Mouse (Mus musculus): Measurements from ENCODE around the gene Svep1. TPM values are rescaled to one million over a fixed set of nuclear protein-coding genes. Genes with fewer than 3 reads are reported as not detected.
A peak's percentile ranks its signal among the peaks of the same experiment; 100 is the strongest.

Svep1 gene
- polyA plus RNA-seq, 1 experiment from 2014 or later: 0.51 TPM

DNA sequence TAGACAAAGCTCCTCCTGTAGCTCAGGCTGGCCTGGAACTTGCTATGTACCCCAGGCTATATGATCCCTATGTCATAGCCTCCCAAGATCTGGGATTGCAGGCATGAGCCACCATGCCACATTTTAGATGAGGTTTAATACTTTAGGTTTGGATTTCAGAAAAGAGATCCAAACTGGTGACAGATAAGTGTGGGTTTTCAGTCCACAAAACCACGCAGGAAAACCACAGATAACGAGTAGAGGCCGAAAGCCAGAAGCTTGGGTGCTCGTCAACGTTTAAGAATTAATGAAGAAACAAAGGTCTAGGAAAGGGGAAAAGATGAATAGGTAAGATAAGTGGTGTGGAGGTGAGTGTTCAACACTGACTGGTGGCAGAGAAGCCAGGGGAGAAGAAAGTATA lies 79.6 kb downstream of the Svep1 start:
- Histone ChIP-seq H3K9me3 (ENCODE audit: control insufficient read depth, low read length) (no peaks in the 10 kb centered on the region), H3K27ac (ENCODE audit: low read depth, low read length) (no peak overlapping the region), H3K27me3 (ENCODE audit: control insufficient read depth, insufficient read depth, low read length) (no peaks in the 10 kb centered on the region), H3K9ac (replicated peaks; ENCODE audit: low read depth, low read length) (no peak overlapping the region), H3K4me1 (ENCODE audit: control insufficient read depth, insufficient read depth, low read length) (no peaks in the 10 kb centered on the region), H3K36me3 (ENCODE audit: control insufficient read depth, insufficient read depth, low read length) (no peaks in the 10 kb centered on the region), H3K4me2 (ENCODE audit: low read depth, low read length) (no peak overlapping the region), H3K4me3 (ENCODE audit: low read depth, low read length) (no peak overlapping the region)
- ATAC-seq (ENCODE audit: low read depth): no peak
- 97% methylated on average over 5 of the region's 5 CpGs for WGBS

DNA sequence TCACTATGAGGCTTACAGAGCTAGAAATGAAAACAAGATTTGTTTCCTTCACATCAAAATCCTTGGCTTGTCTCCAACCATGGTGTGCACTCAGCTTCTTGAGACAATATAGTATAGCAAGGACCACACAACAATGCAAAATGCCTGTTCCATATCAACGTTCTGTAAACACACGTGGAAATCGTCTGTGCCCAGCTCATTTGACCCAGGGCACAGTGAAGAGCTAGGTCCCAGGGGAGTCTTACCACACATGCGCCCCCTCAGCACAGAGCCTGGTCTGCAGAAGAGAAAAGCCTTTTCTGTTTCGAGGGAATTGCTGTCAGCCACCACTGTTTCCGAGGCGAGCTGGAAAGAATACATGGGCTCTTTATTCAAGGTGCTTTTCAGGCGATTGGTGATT lies 91.2 kb downstream of the Svep1 start:
- Histone ChIP-seq H3K27me3 (ENCODE audit: control insufficient read depth, insufficient read depth, low read length) (no peaks in the 10 kb centered on the region), H3K4me1 (ENCODE audit: control insufficient read depth, insufficient read depth, low read length) (no peaks in the 10 kb centered on the region), H3K9ac (replicated peaks; ENCODE audit: low read depth, low read length) (no peak overlapping the region), H3K4me3 (ENCODE audit: low read depth, low read length) (no peak overlapping the region), H3K27ac (ENCODE audit: low read depth, low read length) (no peak overlapping the region), H3K36me3 (ENCODE audit: control insufficient read depth, insufficient read depth, low read length) (no peaks in the 10 kb centered on the region), H3K4me2 (ENCODE audit: low read depth, low read length) (peak overlapping the region; percentile 26; the same call in 1 of the 2 replicates), H3K9me3 (ENCODE audit: control insufficient read depth, low read length) (no peaks in the 10 kb centered on the region)
- 31% methylated on average over 8 of the region's 8 CpGs for whole genome bisulfite sequencing
- ATAC-seq (ENCODE audit: low read depth): peak; percentile 49; the same call in 1 of the 2 replicates

DNA sequence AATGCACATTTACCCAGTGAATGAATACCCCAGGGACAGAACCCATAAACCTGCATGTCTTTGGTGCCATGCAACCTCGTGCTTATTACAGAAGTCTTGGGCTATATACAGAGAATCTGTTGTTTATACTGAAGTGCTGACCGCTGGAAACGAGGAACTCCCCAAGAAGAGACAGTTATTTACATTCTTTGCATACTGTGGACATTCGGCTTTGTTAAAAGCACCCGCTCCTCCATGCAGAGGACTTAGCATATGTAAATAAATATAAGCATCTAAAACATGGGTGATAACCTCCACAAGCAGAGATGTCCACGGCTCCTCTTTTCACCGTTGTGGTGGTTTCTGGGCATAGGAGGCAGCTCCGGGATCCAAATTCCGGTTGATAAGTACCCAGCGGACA lies 95.7 kb downstream of the Svep1 start:
- H3K9ac ChIP-seq (replicated peaks; ENCODE audit: low read depth, low read length): no peak overlapping the region
- no peaks in the 10 kb centered on the region for H3K9me3 ChIP-seq (ENCODE audit: control insufficient read depth, low read length)
- no peaks in the 10 kb centered on the region for H3K27me3 ChIP-seq (ENCODE audit: control insufficient read depth, insufficient read depth, low read length)
- WGBS: 88% methylated on average over 10 of the region's 10 CpGs
- H3K36me3 ChIP-seq (ENCODE audit: control insufficient read depth, insufficient read depth, low read length): no peaks in the 10 kb centered on the region
- no peak overlapping the region for H3K4me2 ChIP-seq (ENCODE audit: low read depth, low read length)
- H3K4me1 ChIP-seq (ENCODE audit: control insufficient read depth, insufficient read depth, low read length): no peaks in the 10 kb centered on the region
- H3K4me3 ChIP-seq (ENCODE audit: low read depth, low read length): no peak overlapping the region
- no peak overlapping the region for H3K27ac ChIP-seq (ENCODE audit: low read depth, low read length)
- ATAC-seq (ENCODE audit: low read depth): no peak

DNA sequence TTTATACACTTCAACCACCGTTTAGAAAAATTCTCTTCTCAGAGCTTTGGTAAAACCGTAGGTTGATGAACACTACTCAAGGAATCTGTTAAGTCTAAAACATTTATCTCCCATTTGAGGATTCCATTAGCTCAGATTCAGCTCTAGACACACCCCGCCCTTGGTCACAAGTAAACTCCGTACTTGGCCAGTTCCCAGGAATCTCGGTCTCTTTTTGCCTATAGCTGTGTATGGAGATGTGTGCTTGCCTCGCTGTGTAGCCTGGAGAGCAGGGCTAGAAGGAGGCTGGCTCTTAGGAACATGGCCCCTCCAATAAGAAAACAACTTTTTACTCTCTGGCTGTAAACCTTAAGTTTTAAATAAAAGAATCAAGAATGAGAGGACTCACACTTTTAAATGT lies 96.9 kb downstream of the Svep1 start:
- no peak overlapping the region for H3K4me2 ChIP-seq (ENCODE audit: low read depth, low read length)
- ATAC-seq (ENCODE audit: low read depth): no peak
- H3K27me3 ChIP-seq (ENCODE audit: control insufficient read depth, insufficient read depth, low read length): no peaks in the 10 kb centered on the region
- 89% methylated on average over 6 of the region's 6 CpGs for WGBS
- no peak overlapping the region for H3K27ac ChIP-seq (ENCODE audit: low read depth, low read length)
- no peak overlapping the region for H3K4me3 ChIP-seq (ENCODE audit: low read depth, low read length)
- H3K9ac ChIP-seq (replicated peaks; ENCODE audit: low read depth, low read length): no peak overlapping the region
- H3K9me3 ChIP-seq (ENCODE audit: control insufficient read depth, low read length): no peaks in the 10 kb centered on the region
- H3K4me1 ChIP-seq (ENCODE audit: control insufficient read depth, insufficient read depth, low read length): no peaks in the 10 kb centered on the region
- no peaks in the 10 kb centered on the region for H3K36me3 ChIP-seq (ENCODE audit: control insufficient read depth, insufficient read depth, low read length)

DNA sequence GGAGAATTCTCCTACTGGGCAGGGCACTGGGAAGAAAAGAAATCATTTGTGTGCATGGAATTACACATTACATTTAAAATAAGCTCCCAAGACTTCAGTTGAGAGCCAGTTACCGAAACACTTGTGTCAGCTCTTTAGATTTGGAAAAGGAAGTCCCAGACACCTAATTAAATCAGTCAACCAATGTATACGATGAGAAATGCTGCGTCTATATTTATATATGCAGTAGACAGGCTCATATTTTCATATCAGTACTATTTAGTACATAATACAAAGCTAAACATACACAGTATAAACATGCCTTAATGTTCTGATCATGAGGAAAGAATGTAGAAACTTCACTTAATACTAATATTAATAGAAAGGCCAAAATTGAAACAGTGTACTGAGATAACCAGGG lies 98.3 kb downstream of the Svep1 start:
- H3K4me1 ChIP-seq (ENCODE audit: control insufficient read depth, insufficient read depth, low read length): no peaks in the 10 kb centered on the region
- 85% methylated on average over 3 of the region's 3 CpGs for WGBS
- H3K9ac ChIP-seq (replicated peaks; ENCODE audit: low read depth, low read length): no peak overlapping the region
- H3K9me3 ChIP-seq (ENCODE audit: control insufficient read depth, low read length): no peaks in the 10 kb centered on the region
- ATAC-seq (ENCODE audit: low read depth): no peak
- H3K27me3 ChIP-seq (ENCODE audit: control insufficient read depth, insufficient read depth, low read length): no peaks in the 10 kb centered on the region
- no peaks in the 10 kb centered on the region for H3K36me3 ChIP-seq (ENCODE audit: control insufficient read depth, insufficient read depth, low read length)
- H3K4me2 ChIP-seq (ENCODE audit: low read depth, low read length): no peak overlapping the region
- no peak overlapping the region for H3K27ac ChIP-seq (ENCODE audit: low read depth, low read length)
- no peak overlapping the region for H3K4me3 ChIP-seq (ENCODE audit: low read depth, low read length)

DNA sequence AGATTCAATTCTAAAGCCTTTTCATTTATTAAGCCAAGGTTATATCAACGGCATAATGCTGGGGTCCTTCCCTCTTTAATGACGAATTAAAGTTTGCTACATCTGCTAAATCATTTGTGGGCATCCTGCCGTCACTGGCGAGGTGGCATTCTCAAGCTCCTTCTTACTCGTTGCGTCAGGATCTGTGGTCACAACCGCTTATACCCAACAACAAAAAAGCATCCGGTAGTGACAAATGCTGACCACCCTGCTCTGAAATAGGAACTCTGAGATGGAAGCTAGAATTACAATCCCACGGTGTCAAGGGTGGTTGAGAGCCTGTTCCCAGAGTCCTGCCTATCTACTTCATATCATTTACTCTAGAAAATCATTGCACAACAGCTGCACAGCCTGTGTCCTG lies 108.9 kb downstream of the Svep1 start:
- Histone ChIP-seq H3K27me3 (ENCODE audit: control insufficient read depth, insufficient read depth, low read length) (no peaks in the 10 kb centered on the region), H3K36me3 (ENCODE audit: control insufficient read depth, insufficient read depth, low read length) (no peaks in the 10 kb centered on the region), H3K4me3 (ENCODE audit: low read depth, low read length) (no peak overlapping the region), H3K4me2 (ENCODE audit: low read depth, low read length) (no peak overlapping the region), H3K4me1 (ENCODE audit: control insufficient read depth, insufficient read depth, low read length) (no peaks in the 10 kb centered on the region), H3K9me3 (ENCODE audit: control insufficient read depth, low read length) (no peaks in the 10 kb centered on the region), H3K9ac (replicated peaks; ENCODE audit: low read depth, low read length) (no peak overlapping the region), H3K27ac (ENCODE audit: low read depth, low read length) (no peak overlapping the region)
- 87% methylated on average over 9 of the region's 9 CpGs for WGBS
- ATAC-seq (ENCODE audit: low read depth): no peak

DNA sequence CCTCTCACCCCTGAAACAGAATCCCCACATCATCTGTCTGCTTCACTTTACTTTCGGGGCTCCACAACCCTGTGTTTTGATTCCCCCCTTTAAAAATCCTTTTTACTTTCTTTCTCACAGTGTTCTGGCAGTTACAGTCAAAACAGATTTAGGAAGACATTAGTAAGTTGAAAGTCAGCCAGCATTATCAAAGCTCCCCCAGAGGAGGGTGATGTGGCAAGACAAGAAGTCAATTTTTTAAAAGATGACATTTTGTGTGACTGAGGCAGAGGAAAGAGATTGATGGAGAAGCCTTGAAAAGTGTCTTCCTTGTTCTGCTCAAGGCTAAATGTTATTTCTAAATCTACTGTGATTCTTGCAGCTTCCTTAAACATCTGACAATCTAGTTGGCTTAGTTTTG lies 119.9 kb downstream of the Svep1 start:
- no peak for ATAC-seq (ENCODE audit: low read depth)
- Histone ChIP-seq H3K4me3 (ENCODE audit: low read depth, low read length) (no peak overlapping the region), H3K4me2 (ENCODE audit: low read depth, low read length) (no peak overlapping the region), H3K9me3 (ENCODE audit: control insufficient read depth, low read length) (no peaks in the 10 kb centered on the region), H3K27ac (ENCODE audit: low read depth, low read length) (no peak overlapping the region), H3K4me1 (ENCODE audit: control insufficient read depth, insufficient read depth, low read length) (no peaks in the 10 kb centered on the region), H3K9ac (replicated peaks; ENCODE audit: low read depth, low read length) (no peak overlapping the region), H3K36me3 (ENCODE audit: control insufficient read depth, insufficient read depth, low read length) (no peaks in the 10 kb centered on the region), H3K27me3 (ENCODE audit: control insufficient read depth, insufficient read depth, low read length) (no peaks in the 10 kb centered on the region)
- 84% methylated on average over 1 of the region's 1 CpGs for WGBS

DNA sequence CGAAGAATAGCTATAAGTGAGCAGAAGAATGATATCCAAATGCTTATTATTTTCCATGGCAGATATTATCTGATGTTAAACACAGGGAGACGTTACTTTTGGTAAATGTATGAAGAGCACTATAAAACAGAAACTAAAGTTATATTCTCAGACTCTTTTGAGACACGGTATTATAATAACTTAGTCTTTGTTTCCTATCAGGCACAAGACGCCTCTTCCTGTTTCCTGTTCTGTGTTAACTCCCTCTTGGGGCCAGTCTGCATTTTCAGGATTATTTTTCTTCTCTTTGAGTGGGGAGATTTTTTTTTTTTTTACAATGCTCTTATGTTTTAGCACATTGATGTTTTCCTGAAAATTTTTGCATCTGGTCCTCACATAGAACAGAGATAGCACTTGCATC lies 120.5 kb downstream of the Svep1 start:
- no peak overlapping the region for H3K4me2 ChIP-seq (ENCODE audit: low read depth, low read length)
- ATAC-seq (ENCODE audit: low read depth): no peak
- no peaks in the 10 kb centered on the region for H3K9me3 ChIP-seq (ENCODE audit: control insufficient read depth, low read length)
- no peak overlapping the region for H3K4me3 ChIP-seq (ENCODE audit: low read depth, low read length)
- no peaks in the 10 kb centered on the region for H3K4me1 ChIP-seq (ENCODE audit: control insufficient read depth, insufficient read depth, low read length)
- 82% methylated on average over 4 of the region's 4 CpGs for WGBS
- no peaks in the 10 kb centered on the region for H3K36me3 ChIP-seq (ENCODE audit: control insufficient read depth, insufficient read depth, low read length)
- H3K27ac ChIP-seq (ENCODE audit: low read depth, low read length): no peak overlapping the region
- H3K27me3 ChIP-seq (ENCODE audit: control insufficient read depth, insufficient read depth, low read length): no peaks in the 10 kb centered on the region
- no peak overlapping the region for H3K9ac ChIP-seq (replicated peaks; ENCODE audit: low read depth, low read length)

DNA sequence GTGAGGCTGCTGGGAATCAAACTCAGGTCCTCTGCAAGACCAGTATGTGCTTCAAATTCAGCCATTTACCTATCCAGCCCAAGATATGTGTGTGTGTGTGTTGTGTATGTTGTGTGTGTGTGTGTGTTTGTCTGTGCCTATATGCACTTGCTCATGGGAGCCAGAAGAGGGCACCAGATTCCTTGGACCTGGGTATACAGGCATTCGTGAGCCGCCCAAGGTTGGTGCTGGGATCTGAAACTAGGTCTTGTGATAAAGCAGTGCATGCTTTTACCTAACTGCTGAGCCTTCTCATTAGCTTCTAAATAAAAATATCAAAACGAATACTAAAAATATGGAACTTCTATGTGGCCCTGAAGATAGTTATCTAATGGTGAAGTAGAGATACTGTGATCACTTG lies 121.3 kb downstream of the Svep1 start:
- no peak for ATAC-seq (ENCODE audit: low read depth)
- Histone ChIP-seq H3K9ac (replicated peaks; ENCODE audit: low read depth, low read length) (no peak overlapping the region), H3K4me2 (ENCODE audit: low read depth, low read length) (no peak overlapping the region), H3K4me3 (ENCODE audit: low read depth, low read length) (no peak overlapping the region), H3K27me3 (ENCODE audit: control insufficient read depth, insufficient read depth, low read length) (no peaks in the 10 kb centered on the region), H3K9me3 (ENCODE audit: control insufficient read depth, low read length) (no peaks in the 10 kb centered on the region), H3K36me3 (ENCODE audit: control insufficient read depth, insufficient read depth, low read length) (no peaks in the 10 kb centered on the region), H3K4me1 (ENCODE audit: control insufficient read depth, insufficient read depth, low read length) (no peaks in the 10 kb centered on the region), H3K27ac (ENCODE audit: low read depth, low read length) (no peak overlapping the region)
- WGBS: 79% methylated on average over 3 of the region's 3 CpGs

DNA sequence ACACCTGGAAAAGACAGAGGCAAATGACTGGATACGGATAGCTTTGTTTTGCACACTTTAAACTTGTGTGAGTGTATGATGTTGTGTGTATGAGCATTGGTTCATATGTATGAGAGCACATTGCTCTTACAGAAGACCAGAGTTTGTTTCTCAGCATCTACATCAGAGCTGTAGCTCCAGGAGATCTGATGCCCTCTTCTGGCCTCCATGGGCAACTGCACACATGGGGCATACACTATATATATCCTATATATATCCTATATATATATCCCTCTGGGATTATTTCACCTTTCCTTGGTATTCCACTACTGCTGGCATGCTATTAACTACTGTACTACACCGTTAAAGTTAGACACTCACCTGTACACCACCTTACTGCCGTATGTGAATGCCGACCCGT lies 122.5 kb downstream of the Svep1 start:
- Histone ChIP-seq H3K27ac (ENCODE audit: low read depth, low read length) (no peak overlapping the region), H3K4me3 (ENCODE audit: low read depth, low read length) (no peak overlapping the region), H3K4me1 (ENCODE audit: control insufficient read depth, insufficient read depth, low read length) (no peaks in the 10 kb centered on the region), H3K36me3 (ENCODE audit: control insufficient read depth, insufficient read depth, low read length) (no peaks in the 10 kb centered on the region), H3K9me3 (ENCODE audit: control insufficient read depth, low read length) (no peaks in the 10 kb centered on the region), H3K9ac (replicated peaks; ENCODE audit: low read depth, low read length) (no peak overlapping the region), H3K27me3 (ENCODE audit: control insufficient read depth, insufficient read depth, low read length) (no peaks in the 10 kb centered on the region), H3K4me2 (ENCODE audit: low read depth, low read length) (no peak overlapping the region)
- 98% methylated on average over 5 of the region's 5 CpGs for WGBS
- no peak for ATAC-seq (ENCODE audit: low read depth)
